Mouse (Mus musculus): ENCODE measurements around the gene Abraxas1. TPM values are rescaled to one million over a fixed set of nuclear protein-coding genes. Genes with fewer than 3 reads are reported as not detected.

Abraxas1 gene
- polyA plus RNA-seq, 1 experiment from 2014 or later: 14.3 TPM

GRCm38 (mm10) chr5:100794084-100794483, 26.7 kb downstream of the Abraxas1 start:
- peaks cover 16% of the 10 kb centered on the region for H3K36me3 ChIP-seq (ENCODE audit: control insufficient read depth, insufficient read depth, low read length)
- no peak for ATAC-seq
- no peak overlapping the region for H3K9ac ChIP-seq (ENCODE audit: low read depth, low read length)
- H3K4me3 ChIP-seq (ENCODE audit: low read length): no peak overlapping the region
- no peak overlapping the region for H3K4me2 ChIP-seq (ENCODE audit: low read length)
- H3K4me1 ChIP-seq (ENCODE audit: control insufficient read depth, insufficient read depth, low read depth, low read length): peaks cover 7% of the 10 kb centered on the region
- H3K9me3 ChIP-seq (ENCODE audit: control insufficient read depth, low read length): no peaks in the 10 kb centered on the region
- WGBS: 80% methylated on average over 5 of the region's 5 CpGs
- H3K27me3 ChIP-seq (replicated peaks; ENCODE audit: control insufficient read depth, insufficient read depth, low read length): no peaks in the 10 kb centered on the region
- no peak overlapping the region for H3K27ac ChIP-seq (ENCODE audit: low read depth, low read length)

GRCm38 (mm10) chr5:100792261-100792660, 28.5 kb downstream of the Abraxas1 start:
- H3K9ac ChIP-seq (ENCODE audit: low read depth, low read length): no peak overlapping the region
- H3K4me1 ChIP-seq (ENCODE audit: control insufficient read depth, insufficient read depth, low read depth, low read length): peaks cover 1% of the 10 kb centered on the region
- H3K27ac ChIP-seq (ENCODE audit: low read depth, low read length): no peak overlapping the region
- no peak overlapping the region for H3K4me2 ChIP-seq (ENCODE audit: low read length)
- H3K36me3 ChIP-seq (ENCODE audit: control insufficient read depth, insufficient read depth, low read length): peaks cover 27% of the 10 kb centered on the region
- H3K9me3 ChIP-seq (ENCODE audit: control insufficient read depth, low read length): no peaks in the 10 kb centered on the region
- 90% methylated on average over 7 of the region's 7 CpGs for WGBS
- no peak for ATAC-seq
- no peaks in the 10 kb centered on the region for H3K27me3 ChIP-seq (replicated peaks; ENCODE audit: control insufficient read depth, insufficient read depth, low read length)
- H3K4me3 ChIP-seq (ENCODE audit: low read length): no peak overlapping the region

- Histone ChIP-seq H3K36me3 (ENCODE audit: control insufficient read depth, insufficient read depth, low read length) (peaks cover 29% of the 10 kb centered on the region), H3K27me3 (replicated peaks; ENCODE audit: control insufficient read depth, insufficient read depth, low read length) (no peaks in the 10 kb centered on the region), H3K4me3 (ENCODE audit: low read length) (no peak overlapping the region), H3K9me3 (ENCODE audit: control insufficient read depth, low read length) (no peaks in the 10 kb centered on the region), H3K27ac (ENCODE audit: low read depth, low read length) (no peak overlapping the region), H3K4me1 (ENCODE audit: control insufficient read depth, insufficient read depth, low read depth, low read length) (no peaks in the 10 kb centered on the region), H3K9ac (ENCODE audit: low read depth, low read length) (no peak overlapping the region), H3K4me2 (ENCODE audit: low read length) (no peak overlapping the region)
- no peak for ATAC-seq
- WGBS: 94% methylated on average over 9 of the region's 9 CpGs
Measured at GRCm38 (mm10) chr5:100787527-100787926, 33.2 kb downstream of the Abraxas1 start.

DNA sequence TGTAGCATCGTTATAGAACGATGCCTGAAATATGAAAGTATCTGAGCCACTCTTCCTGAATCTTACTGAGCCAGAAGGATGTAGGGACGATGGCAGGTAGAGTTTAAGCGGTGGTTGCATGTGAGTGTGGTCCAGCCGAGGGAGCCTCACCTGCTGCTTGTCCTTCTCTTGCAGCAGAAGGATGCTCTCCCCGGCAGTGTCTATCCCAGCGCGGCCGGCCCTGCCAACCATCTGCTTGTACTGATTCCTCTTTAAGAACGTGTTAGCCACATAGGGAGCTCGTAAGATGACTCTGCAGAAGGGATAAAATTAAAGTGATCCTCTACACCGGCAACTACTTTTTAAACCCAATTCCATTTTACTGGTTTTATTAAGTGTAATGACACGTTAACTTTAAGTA, 41.8 kb downstream of the Abraxas1 start:
- Histone ChIP-seq H3K27me3 (replicated peaks; ENCODE audit: control insufficient read depth, insufficient read depth, low read length) (no peaks in the 10 kb centered on the region), H3K36me3 (ENCODE audit: control insufficient read depth, insufficient read depth, low read length) (peaks cover 31% of the 10 kb centered on the region), H3K27ac (ENCODE audit: low read depth, low read length) (no peak overlapping the region), H3K4me3 (ENCODE audit: low read length) (no peak overlapping the region), H3K9me3 (ENCODE audit: control insufficient read depth, low read length) (no peaks in the 10 kb centered on the region), H3K9ac (ENCODE audit: low read depth, low read length) (no peak overlapping the region), H3K4me2 (ENCODE audit: low read length) (no peak overlapping the region), H3K4me1 (ENCODE audit: control insufficient read depth, insufficient read depth, low read depth, low read length) (no peaks in the 10 kb centered on the region)
- 95% methylated on average over 13 of the region's 13 CpGs for WGBS
- ATAC-seq: no peak

- H3K9ac ChIP-seq (ENCODE audit: low read depth, low read length): no peak overlapping the region
- no peak overlapping the region for H3K27ac ChIP-seq (ENCODE audit: low read depth, low read length)
- H3K4me3 ChIP-seq (ENCODE audit: low read length): no peak overlapping the region
- 92% methylated on average over 5 of the region's 5 CpGs for WGBS
- H3K9me3 ChIP-seq (ENCODE audit: control insufficient read depth, low read length): no peaks in the 10 kb centered on the region
- H3K36me3 ChIP-seq (ENCODE audit: control insufficient read depth, insufficient read depth, low read length): peaks cover 33% of the 10 kb centered on the region
- ATAC-seq: no peak
- H3K27me3 ChIP-seq (replicated peaks; ENCODE audit: control insufficient read depth, insufficient read depth, low read length): no peaks in the 10 kb centered on the region
- no peak overlapping the region for H3K4me2 ChIP-seq (ENCODE audit: low read length)
- H3K4me1 ChIP-seq (ENCODE audit: control insufficient read depth, insufficient read depth, low read depth, low read length): no peaks in the 10 kb centered on the region
Measured at GRCm38 (mm10) chr5:100776900-100777299, 43.9 kb downstream of the Abraxas1 start.

DNA sequence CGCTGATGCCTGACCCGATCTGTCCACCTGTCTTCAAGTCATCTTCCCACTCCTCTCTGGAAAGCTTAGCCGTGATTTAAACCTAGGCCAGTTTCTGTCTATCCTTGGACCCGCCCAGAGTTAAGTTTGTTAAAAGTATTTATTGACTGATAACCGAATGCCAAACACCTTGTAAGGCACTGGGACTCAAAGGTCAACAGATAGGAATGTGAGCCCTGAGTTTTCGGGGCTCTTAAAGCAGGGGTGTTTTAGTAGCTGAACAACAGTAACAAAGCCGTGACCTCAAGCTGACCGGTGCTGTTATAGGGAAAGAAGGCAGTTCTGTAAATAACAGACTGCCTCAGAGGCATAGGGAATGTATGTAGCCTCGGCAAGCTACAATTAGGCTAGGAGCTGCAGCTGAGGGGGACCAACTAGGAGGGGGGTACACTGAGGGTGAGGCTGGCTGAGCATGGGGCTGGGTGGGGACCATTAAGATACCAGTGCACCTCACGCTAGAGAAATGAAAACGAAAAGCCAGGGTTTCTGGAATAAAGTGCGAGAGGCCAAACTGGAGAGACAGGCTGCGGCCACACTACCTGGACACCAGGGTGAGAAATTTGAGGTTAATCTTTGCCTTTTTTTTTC, 44.9 kb downstream of the Abraxas1 start:
- Histone ChIP-seq H3K27me3 (replicated peaks; ENCODE audit: control insufficient read depth, insufficient read depth, low read length) (no peaks in the 10 kb centered on the region), H3K9me3 (ENCODE audit: control insufficient read depth, low read length) (no peaks in the 10 kb centered on the region), H3K27ac (ENCODE audit: low read depth, low read length) (no peak overlapping the region), H3K4me2 (ENCODE audit: low read length) (no peak overlapping the region), H3K4me1 (ENCODE audit: control insufficient read depth, insufficient read depth, low read depth, low read length) (no peaks in the 10 kb centered on the region), H3K36me3 (ENCODE audit: control insufficient read depth, insufficient read depth, low read length) (peaks cover 35% of the 10 kb centered on the region), H3K4me3 (ENCODE audit: low read length) (no peak overlapping the region), H3K9ac (ENCODE audit: low read depth, low read length) (no peak overlapping the region)
- no peak for ATAC-seq
- WGBS: 91% methylated on average over 13 of the region's 13 CpGs

- WGBS: 97% methylated on average over 4 of the region's 4 CpGs
- no peaks in the 10 kb centered on the region for H3K4me1 ChIP-seq (ENCODE audit: control insufficient read depth, insufficient read depth, low read depth, low read length)
Measured at GRCm38 (mm10) chr5:100771575-100771974, 49.2 kb downstream of the Abraxas1 start.

GRCm38 (mm10) chr5:100766026-100766425, 54.7 kb downstream of the Abraxas1 start:
- Histone ChIP-seq H3K27me3 (replicated peaks; ENCODE audit: control insufficient read depth, insufficient read depth, low read length) (no peaks in the 10 kb centered on the region), H3K4me3 (ENCODE audit: low read length) (no peak overlapping the region), H3K4me1 (ENCODE audit: control insufficient read depth, insufficient read depth, low read depth, low read length) (no peaks in the 10 kb centered on the region), H3K9me3 (ENCODE audit: control insufficient read depth, low read length) (no peaks in the 10 kb centered on the region), H3K9ac (ENCODE audit: low read depth, low read length) (no peak overlapping the region), H3K4me2 (ENCODE audit: low read length) (no peak overlapping the region), H3K27ac (ENCODE audit: low read depth, low read length) (no peak overlapping the region), H3K36me3 (ENCODE audit: control insufficient read depth, insufficient read depth, low read length) (peaks cover 49% of the 10 kb centered on the region)
- no peak for ATAC-seq
- 93% methylated on average over 7 of the region's 7 CpGs for WGBS

More at GRCm38 (mm10) chr5:100771575-100771974, 49.2 kb downstream of the Abraxas1 start:
- Histone ChIP-seq H3K9me3 (ENCODE audit: control insufficient read depth, low read length) (no peaks in the 10 kb centered on the region), H3K9ac (ENCODE audit: low read depth, low read length) (no peak overlapping the region), H3K36me3 (ENCODE audit: control insufficient read depth, insufficient read depth, low read length) (peaks cover 37% of the 10 kb centered on the region), H3K4me3 (ENCODE audit: low read length) (no peak overlapping the region), H3K4me2 (ENCODE audit: low read length) (no peak overlapping the region), H3K27ac (ENCODE audit: low read depth, low read length) (no peak overlapping the region), H3K27me3 (replicated peaks; ENCODE audit: control insufficient read depth, insufficient read depth, low read length) (no peaks in the 10 kb centered on the region)
- no peak for ATAC-seq

DNA sequence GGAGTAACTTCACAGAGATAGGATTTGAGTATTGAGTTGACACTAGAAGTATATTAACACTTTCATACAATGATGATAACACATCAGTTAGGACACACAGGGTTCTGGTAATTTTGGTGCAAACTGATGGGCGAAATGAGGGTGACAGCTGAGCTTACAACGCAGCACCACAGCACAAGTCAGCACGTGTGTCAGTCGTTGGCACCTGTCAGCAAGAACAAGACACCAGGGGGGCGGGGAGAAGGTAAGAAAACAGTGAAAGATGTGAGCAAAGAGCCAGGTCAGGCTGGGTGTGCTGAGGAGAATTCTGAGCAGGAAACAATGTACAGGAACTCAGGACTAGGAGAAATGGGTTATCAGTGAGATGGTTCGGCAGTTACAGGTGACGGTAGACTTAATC, 59.0 kb downstream of the Abraxas1 start:
- Histone ChIP-seq H3K9me3 (ENCODE audit: control insufficient read depth, low read length) (no peaks in the 10 kb centered on the region), H3K27me3 (replicated peaks; ENCODE audit: control insufficient read depth, insufficient read depth, low read length) (no peaks in the 10 kb centered on the region), H3K9ac (ENCODE audit: low read depth, low read length) (no peak overlapping the region), H3K4me2 (ENCODE audit: low read length) (no peak overlapping the region), H3K4me3 (ENCODE audit: low read length) (no peak overlapping the region), H3K36me3 (ENCODE audit: control insufficient read depth, insufficient read depth, low read length) (peaks cover 32% of the 10 kb centered on the region), H3K4me1 (ENCODE audit: control insufficient read depth, insufficient read depth, low read depth, low read length) (no peaks in the 10 kb centered on the region), H3K27ac (ENCODE audit: low read depth, low read length) (no peak overlapping the region)
- no peak for ATAC-seq
- WGBS: 87% methylated on average over 7 of the region's 7 CpGs

Measured in hindbrain, embryonic 16.5 days (tissue).